Mouse (Mus musculus): ENCODE measurements at regions not wholly inside any gene's neighbourhood (a gene's known extent, or its start where the extent isn't known, plus 50 kb on each side); places are given as distances from the start of the nearest gene placed in this dataset.

DNA sequence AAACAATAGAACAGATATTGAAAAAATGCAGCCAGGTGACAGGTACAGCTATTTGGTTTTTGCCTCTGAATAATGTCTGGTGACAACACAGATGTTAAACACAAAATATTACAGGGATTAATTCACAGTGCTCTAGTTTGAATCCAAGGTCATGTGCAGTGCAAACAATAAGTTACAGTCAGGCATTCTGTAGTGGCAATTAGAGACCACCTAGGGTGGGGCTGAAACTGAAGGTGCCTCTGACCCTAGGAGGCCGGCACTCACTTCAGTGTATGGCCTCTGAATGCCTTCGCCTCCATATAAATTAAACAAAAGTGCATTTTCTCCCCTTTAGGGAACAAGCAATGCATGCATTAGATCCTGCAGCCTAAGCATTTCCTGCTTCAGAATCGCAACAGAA is 1162.5 kb upstream of the Adgrl2 start:
- TF ChIP-seq POLR2A (IDR thresholded peaks at IDR 0.05; ENCODE audit: insufficient read depth, low read depth, low read length) (no peak), EP300 (IDR thresholded peaks at IDR 0.05; ENCODE audit: insufficient read depth, low read depth, low read length) (no peak), CTCF (IDR thresholded peaks at IDR 0.05) (no peak)
